Mouse (Mus musculus) cerebellum, postnatal 25 days (tissue): ENCODE results near the gene Atic.

Experiments used
- DNase-seq, 2 experiments: peaks; one replicate each; pipeline ENCODE4 v3.0.0; 2021; ENCODE audit warnings: mixed read lengths in 2 of 2

Atic gene

GRCm38 (mm10) chr1:71556688-71557612, at the start of gene Atic:
TSS of gene Atic (plus strand) at chr1:71557150.
- peak; percentile 84 to 90 for DNase-seq

- peak in 1 of 2 experiments; percentile 17 for DNase-seq
These were observed 49.7 kb upstream of the Atic start for GRCm38 (mm10) chr1:71507251-71507650.

DNA sequence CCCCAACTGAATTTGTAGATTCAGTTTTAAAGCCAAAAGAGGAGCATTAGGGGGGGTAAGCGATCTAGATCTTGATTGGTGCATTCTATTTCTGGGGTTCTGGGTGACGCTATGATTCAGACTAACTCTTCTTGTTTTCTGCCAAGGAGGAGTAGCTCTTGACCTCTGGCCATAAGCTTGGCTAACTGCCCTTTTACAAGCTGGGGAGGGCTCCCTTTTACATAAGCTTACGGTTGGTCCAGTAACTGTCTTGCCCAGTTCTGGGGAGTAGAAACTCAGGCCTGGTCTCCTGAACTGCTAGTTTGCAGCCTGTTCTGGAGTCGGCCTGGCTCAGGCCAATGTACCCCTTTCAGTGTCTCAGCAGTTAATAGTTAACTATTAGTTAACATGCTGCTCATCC, 41.9 kb upstream of the Atic start:
- DNase-seq: no peak

DNA sequence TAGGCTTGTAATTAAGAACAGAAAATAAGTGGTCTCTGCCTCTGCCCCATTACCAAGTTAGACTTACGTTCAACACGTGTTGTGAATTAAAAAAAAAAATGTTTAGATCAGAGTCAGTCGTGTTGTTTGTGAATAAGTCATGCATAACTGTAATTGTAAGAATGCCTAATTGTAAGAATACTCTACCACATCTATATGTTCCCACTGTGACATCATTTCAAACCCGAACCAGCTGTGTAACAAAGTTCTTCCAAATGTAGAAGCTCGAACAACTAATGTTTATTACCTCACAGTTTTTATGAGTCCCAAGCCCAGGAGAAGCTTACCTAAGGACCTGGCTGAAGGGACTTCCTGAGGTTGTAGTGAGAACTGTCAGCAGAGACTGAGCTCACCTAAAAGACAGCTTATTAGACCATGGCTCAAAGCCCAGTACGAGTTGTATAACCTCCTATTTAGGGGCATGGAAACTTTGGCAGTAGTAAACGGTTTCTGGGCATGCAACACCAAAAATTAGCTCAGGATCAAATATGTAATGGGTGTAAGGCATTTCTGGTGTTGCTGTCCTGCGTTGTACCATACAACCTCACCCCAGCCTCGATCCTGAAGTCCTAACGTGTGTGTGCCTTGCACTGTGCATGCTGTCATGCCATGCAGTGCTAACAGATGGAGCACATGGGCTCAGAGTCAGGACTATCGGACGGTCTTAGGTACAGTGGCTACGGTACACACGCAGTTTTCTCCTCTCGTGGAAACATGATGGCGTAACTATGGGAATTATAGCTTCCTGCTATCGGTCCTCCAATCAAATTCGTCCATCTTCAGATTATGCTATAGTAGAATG, 27.9 kb upstream of the Atic start:
- DNase-seq: peak in 1 of 2 experiments; percentile 14

DNA sequence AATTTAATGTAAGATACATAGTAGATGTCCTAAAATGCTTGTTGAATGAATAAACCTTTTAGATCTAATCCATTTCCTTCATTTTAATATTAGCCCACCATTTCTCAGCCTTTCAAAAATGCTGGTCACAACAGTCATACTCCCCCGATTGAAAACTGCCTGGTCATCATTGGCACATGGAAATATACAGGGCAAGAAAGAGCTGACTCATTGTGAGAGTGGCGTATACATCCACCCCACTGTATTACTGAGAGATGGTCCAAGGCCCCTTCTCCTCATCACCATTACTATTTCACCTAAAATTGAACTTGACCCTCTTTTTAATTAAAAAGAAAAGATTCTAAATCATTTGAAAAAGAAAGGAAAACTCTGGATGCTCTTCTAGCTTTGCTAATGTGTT, 26.2 kb upstream of the Atic start:
- no peak for DNase-seq

DNA sequence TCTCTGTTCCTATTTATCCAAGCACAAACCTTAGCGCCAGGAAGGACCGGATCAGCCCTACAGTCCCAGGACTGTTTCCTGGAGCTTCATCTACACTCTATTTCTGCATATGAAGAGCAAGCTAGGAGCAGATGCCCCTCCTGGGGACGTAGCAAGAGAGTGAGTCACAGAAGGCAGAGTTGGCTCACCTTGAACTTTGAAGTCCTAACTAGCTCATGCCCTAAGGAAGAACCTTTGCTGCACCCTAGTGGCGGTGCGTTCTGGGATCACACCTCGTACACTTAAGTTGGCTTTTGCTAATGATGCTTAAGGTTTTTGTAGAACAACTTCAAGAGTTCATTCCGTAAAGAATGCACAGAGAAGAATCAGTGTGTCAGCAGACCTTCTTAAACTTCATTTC, 25.3 kb upstream of the Atic start:
- DNase-seq: peak in 1 of 2 experiments; percentile 37

DNA sequence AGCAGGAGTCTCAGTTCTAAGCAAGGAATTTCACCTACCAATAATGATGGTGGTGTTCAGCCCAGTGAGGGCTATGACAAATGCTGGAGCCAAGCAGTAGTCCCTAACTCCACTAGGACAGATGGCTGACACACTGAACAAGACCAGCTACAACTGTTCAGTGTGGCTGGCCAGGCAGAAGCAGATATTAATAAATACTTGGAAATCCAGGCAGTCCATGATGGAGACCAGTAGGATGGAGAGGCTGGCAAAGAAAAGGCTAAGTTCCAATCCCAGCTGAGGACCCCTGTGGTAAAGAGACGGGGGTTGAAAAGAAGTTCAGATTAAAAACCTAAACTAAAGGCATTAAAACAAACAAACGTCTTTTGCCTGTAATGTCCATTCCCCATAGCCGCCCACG, 17.3 kb upstream of the Atic start:
- no peak for DNase-seq

DNA sequence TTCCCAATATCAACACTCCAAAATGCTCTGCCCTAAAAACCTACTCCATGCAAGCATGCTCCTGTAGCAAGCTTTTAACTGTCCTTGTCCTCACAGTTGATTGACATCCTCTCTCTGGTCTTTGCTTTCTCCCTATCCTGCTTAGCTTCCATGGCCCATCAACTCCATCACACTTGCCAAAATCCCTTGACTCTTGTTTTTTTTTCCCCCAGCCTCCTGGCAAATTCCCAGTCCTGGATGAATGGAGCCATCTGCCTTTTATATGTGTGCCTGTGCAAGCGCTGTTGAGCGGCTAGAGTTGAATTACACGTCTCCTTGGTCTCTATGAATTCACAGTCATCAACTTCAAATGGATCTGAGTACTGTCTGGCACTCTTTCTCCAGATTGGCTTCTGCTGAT, 16.5 kb upstream of the Atic start:
- DNase-seq: peak; percentile 50 to 61

- no peak for DNase-seq
These were observed 6.2 kb upstream of the Atic start for GRCm38 (mm10) chr1:71550626-71551195.

GRCm38 (mm10) chr1:71560626-71561025, 3.7 kb downstream of the Atic start:
- DNase-seq: no peak

GRCm38 (mm10) chr1:71564291-71564690, 7.3 kb downstream of the Atic start:
- DNase-seq: no peak

DNA sequence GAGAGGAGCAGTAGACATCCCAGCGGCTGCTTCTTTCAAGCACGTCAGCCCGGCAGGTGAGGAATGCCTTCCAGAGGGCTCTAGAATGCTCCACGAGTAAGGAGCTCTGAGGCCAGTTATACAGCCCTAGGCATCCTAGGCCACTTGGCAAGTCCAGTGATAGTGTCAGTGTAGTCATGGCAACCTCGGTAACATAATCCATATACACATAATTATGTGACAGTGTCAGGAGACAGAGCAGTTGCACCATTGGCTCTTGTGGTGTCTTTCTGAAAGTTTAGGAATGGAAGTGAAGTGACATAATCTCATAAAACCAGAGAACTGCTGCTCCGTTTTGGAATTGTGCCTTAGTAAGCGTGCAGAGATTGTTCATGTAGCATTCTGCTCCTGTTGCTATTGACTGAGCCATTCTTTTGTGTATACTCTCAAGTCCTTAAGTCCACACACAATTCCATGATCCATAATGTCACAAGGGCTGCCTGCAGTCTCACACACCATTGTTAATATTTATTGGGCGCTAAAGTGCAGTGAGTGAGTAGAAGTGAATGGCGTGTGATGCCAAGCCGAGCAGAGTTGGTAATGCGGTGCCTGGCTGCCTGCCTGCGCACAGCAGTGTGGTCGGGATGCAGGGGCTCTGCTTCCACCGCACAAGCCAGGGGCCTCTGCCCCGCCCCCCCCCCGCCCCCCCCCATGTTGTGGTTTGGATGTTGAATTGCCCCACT, 11.1 kb downstream of the Atic start:
- DNase-seq: no peak

- no peak for DNase-seq
These were observed 13.2 kb downstream of the Atic start for GRCm38 (mm10) chr1:71570116-71570515.

GRCm38 (mm10) chr1:71575987-71576386, 19.0 kb downstream of the Atic start:
- DNase-seq: peak; percentile 49 to 69

- no peak for DNase-seq
These were observed 19.9 kb downstream of the Atic start for GRCm38 (mm10) chr1:71576837-71577236.

- DNase-seq: no peak
These were observed 22.6 kb downstream of the Atic start for GRCm38 (mm10) chr1:71579526-71579925.

- DNase-seq: no peak
These were observed 23.5 kb downstream of the Atic start for GRCm38 (mm10) chr1:71580408-71580807.

DNA sequence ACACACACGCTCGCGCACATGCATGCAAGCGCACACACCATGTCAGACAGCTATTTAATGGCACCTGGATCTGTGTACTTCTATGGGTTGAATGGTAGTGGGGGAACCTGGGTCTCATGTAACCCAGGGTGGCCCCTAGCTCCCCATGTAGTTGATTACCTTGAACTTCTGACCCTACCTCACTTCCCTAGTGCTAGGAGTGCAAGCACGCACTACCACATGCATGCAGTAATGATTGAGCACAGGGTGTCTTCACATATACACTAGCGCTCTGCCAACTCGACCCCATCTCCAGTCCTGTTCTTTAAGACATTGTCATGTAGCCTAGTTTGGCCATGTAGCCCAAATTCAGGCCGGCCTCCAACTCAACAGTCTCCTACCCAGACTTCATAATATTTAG, 26.4 kb downstream of the Atic start:
- DNase-seq: no peak

GRCm38 (mm10) chr1:71583900-71584299, 26.9 kb downstream of the Atic start:
- DNase-seq: no peak

- DNase-seq: no peak
These were observed 29.7 kb downstream of the Atic start for GRCm38 (mm10) chr1:71586658-71587057.

DNA sequence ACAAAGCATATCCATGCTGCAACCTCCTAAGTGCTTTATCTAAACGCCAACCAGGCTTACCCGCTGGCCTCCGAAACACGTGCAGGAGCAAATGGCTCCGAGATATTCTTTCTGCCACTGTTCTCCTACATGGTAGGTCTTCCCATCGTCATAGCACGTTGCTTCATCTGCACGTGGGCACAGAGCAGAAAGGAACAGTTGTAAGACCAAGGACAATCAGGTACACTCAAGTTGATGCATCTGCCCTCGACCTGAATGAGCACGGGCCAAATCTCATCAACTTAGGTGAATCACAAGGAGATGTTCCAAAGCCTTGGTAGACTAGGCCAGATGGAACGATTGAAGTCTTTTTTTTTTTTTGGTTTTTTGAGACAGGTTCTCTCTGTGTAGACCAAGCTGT, 33.1 kb downstream of the Atic start:
- DNase-seq: no peak

- DNase-seq: no peak
These were observed 36.2 kb downstream of the Atic start for GRCm38 (mm10) chr1:71593184-71593583.

- DNase-seq: no peak
These were observed 37.3 kb downstream of the Atic start for GRCm38 (mm10) chr1:71594268-71594667.
